Mouse (Mus musculus): Measurements from ENCODE around the gene Gls. TPM values are rescaled to one million over a fixed set of nuclear protein-coding genes. Genes with fewer than 3 reads are reported as not detected.

Gene Gls
- total RNA-seq, 2 experiments from 2014 or later = 101 to 119 TPM

DNA sequence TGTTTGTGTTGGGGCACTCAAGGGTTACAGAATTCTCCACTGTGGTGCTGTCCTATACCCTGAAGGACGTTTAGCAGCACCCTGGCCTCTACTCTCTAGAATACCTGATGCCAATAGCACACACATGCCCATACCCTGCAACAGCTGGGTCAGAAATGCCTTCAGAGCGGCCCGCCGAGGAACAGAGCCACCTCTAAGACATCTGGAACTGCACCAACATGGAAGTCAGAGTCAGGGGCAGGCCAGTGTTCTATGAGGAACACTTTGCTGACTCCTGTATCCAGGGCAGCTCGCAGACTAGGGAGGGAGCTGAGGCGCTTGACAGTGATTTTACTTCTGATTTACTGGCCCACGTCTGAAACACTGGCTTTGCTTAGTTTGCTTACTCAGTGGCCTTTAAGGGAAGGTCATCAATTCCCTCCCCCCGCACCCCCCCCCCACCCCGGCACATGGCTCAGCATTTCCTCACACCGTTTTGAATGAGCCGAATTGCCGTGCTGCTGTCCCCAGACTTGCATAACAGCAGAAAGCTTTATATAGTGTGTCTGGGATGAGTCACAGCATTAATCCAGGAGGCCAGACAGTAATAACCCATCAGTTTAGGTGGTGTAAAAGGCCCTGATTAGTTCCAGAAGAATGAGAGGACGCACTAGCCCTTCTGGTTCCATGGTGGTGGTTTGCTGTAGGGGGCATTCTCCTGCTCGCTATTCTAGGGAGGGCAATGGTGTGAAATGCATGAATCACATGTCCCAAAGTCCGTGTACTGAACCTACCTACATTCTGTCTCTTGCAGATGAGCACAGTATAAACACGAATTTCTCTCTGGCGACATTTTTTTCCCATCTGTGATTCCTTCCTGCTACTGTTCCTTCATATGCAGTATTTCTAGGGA is 74.3 kb downstream of the Gls start:
- DNase-seq (ENCODE audit: low spot score in 2 of 2) = no peak

GRCm38 (mm10) chr1:52158040-52158439 is 75.0 kb downstream of the Gls start:
- no peak for DNase-seq (ENCODE audit: low spot score in 2 of 2)

DNA sequence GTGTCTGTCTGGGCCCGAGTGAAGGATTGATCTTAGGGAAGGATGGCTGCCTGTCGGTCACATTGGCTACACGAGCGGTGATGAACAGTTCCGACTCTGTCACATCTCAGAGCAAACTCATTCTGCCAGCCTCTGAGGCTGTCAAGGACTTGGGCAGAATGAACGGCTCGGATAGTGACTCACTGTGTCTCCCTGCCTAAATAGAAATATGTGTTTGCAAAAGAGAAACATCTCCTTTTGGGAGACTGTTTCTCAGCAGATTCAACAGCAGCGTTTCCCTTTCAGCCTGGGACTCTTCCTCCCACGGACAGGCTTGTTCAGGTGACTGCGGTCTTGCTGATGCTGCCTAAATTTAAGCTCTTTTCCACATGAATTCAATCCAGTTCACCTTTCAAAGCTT is 76.7 kb downstream of the Gls start:
- no peak for DNase-seq (ENCODE audit: low spot score in 2 of 2)

- DNase-seq (ENCODE audit: low spot score in 2 of 2) = no peak
Observed at GRCm38 (mm10) chr1:52154890-52155289, 78.1 kb downstream of the Gls start.

- no peak for DNase-seq (ENCODE audit: low spot score in 2 of 2)
Observed at GRCm38 (mm10) chr1:52152936-52153335, 80.1 kb downstream of the Gls start.

- no peak for DNase-seq (ENCODE audit: low spot score in 2 of 2)
Observed at GRCm38 (mm10) chr1:52152369-52152768, 80.7 kb downstream of the Gls start.

GRCm38 (mm10) chr1:52151166-52151565 is 81.9 kb downstream of the Gls start:
- DNase-seq (ENCODE audit: low spot score in 2 of 2) = no peak

GRCm38 (mm10) chr1:52150676-52151075 is 82.4 kb downstream of the Gls start:
- DNase-seq (ENCODE audit: low spot score in 2 of 2) = no peak

GRCm38 (mm10) chr1:52149934-52150346 is 83.1 kb downstream of the Gls start:
- DNase-seq (ENCODE audit: low spot score in 2 of 2) = no peak

DNA sequence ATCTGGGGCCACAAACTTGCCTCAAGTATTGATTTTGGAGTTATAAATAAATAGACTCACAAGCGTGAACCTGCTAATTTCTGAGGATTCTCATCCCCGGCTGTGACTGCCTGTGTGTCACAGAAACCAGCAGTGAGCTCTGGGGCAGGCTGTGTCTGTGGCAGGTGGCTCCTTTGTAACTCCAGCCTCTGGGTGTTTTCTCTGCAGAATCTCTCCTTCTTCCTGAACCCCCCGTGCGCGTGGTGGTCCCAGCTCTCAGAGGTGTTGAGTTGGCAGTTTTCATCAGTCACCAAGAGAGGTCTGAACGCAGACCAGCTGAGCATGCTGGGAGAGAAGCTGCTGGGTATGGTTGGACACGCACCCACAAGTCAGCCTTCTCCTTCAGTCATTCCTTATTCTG is 84.3 kb downstream of the Gls start:
- DNase-seq (ENCODE audit: low spot score in 2 of 2) = no peak

DNA sequence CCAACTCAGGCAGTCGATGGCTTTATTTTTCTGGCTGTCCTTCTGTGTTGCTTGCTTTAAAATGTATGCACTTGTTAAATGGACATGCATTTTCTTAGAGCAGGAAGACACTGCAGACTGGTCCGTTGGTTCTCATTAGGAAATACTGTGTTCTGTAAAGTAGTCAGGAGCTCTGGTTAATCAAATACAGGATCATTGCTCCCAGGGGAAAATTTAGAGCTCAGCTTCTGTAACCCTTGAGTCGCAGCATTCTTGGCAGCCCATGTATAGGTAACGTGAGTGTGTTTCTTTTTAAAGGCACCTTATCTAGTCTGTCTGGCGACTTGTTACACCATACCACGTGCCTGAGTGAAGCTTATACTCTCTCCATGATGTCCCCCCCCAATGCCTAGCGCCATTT is 84.9 kb downstream of the Gls start:
- no peak for DNase-seq (ENCODE audit: low spot score in 2 of 2)

GRCm38 (mm10) chr1:52147431-52147830 is 85.6 kb downstream of the Gls start:
- no peak for DNase-seq (ENCODE audit: low spot score in 2 of 2)

DNA sequence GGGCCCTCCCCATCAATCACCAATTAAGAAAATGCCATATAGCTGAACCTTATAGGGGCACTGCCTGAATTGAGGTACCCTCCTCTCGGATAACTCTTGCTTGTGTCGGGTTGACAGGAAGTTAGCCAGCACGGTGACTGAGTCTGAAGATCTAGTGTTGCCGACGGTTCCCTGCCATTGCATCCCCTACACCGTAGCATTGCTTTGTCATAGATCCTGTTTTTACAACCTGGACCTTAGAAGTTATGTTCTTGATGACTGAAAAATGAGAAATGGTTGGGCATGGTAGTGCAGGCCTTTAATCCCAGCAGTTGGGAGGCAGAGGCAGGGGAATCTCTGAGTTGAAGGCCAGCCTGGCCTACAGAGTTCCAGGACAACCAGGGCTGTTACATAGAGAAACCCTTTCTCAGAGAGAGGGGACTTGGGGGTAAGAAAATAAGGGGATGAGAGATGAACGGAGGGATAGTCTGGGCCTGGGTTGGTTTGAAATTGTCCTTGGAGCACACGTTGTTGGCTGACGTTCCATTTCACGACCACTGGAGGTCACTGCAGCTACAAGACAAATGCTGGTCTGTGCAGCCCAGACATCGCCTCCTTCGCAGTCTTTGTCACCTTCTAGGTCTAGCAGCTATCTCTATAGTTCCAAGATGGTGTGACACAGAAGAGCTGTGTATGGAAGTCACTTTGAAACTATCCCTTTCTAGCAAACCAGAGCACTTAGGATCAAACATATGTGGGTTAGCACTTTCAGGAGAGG is 86.6 kb downstream of the Gls start:
- DNase-seq (ENCODE audit: low spot score in 2 of 2) = no peak

GRCm38 (mm10) chr1:52144907-52145306 is 88.1 kb downstream of the Gls start:
- DNase-seq (ENCODE audit: low spot score in 2 of 2) = no peak

GRCm38 (mm10) chr1:52143596-52144156 is 89.4 kb downstream of the Gls start:
- DNase-seq (ENCODE audit: low spot score in 2 of 2) = no peak

GRCm38 (mm10) chr1:52143191-52143590 is 89.8 kb downstream of the Gls start:
- no peak for DNase-seq (ENCODE audit: low spot score in 2 of 2)

DNA sequence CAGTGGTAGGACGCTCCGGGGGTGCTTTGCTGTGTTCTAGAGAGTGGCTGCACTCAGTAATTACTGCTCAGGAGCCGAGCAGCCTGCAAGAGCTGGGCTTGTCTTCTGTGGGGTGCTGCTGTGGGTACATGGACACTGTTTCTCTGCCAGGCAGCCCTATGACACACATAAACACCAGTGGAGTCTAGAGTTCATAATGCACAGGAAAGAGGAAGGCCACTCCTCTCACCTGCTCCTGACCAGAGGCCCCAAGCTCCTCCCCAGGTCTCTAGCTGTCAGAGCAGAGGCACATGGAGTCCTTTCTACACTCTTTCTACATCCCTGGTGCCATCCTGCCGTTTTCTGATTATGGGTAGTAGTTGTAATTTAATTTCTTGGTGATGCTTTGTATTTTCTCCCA is 90.9 kb downstream of the Gls start:
- DNase-seq (ENCODE audit: low spot score in 2 of 2) = no peak

- DNase-seq (ENCODE audit: low spot score in 2 of 2) = no peak
Observed at GRCm38 (mm10) chr1:52141482-52141881, 91.5 kb downstream of the Gls start.

DNA sequence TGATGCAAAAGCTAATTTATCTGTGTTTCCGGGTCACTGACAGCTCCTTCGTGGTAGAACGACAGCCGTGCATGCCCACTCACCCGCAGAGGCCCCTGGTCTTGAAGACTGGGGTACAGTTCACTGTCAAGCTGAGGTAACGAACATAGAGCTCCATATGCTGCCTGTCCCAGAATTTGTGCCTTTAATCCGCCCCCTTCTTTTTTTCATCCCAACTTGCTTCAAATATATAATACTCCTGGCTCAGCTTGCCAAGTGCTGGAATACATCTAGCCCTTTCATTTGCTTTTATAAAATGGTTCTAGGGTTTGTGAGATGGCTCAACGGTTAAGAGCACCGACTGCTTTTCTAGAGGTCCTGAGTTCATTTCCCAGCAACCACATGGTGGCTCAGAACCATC is 92.5 kb downstream of the Gls start:
- no peak for DNase-seq (ENCODE audit: low spot score in 2 of 2)

DNA sequence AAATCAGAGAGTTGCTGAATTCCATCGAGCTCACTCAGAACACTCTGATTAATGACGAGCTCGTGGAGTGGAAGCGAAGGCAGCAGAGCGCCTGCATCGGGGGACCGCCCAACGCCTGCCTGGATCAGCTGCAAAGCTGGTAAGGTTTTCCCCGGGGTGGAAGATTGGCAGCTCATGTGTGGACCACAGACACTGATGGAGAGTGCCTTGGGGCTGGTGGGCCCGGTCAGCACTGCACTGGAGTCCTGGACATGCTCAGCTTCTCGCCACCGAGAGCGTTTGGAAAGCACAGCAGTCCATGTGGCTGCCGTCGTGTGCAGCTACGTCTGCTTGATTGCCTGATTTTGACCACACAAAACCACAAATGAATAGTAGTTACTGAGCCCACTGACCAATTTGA is 95.7 kb downstream of the Gls start:
- no peak for DNase-seq (ENCODE audit: low spot score in 2 of 2)

DNA sequence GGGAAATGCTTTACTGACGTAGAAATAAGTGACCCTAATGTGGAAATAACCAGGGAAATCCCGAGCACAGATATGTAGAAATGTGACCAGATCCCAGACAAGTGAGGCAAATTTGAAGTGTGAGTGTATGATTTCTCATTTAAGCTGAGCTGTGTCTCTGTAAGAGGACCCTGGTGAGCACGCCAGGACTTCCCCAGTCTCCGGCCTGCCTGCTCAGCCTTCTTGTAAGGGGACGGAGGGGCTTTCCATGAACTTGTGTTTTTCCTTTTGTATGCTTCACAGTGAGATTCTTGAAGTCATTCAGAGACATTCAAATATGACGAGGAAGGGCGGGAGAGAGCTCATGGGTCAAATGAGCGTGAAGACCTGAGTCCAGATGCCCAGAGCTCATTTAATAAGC is 99.8 kb downstream of the Gls start:
- DNase-seq (ENCODE audit: low spot score in 2 of 2) = no peak

- no peak for DNase-seq (ENCODE audit: low spot score in 2 of 2)
Observed at GRCm38 (mm10) chr1:52131787-52132377, 101.2 kb downstream of the Gls start.

Measured in adrenal gland, postnatal 4 days (tissue).